Mouse (Mus musculus) limb, embryonic 13.5 days (tissue): ENCODE measurements around the gene 4931422A03Rik. TPM values are rescaled to one million over a fixed set of nuclear protein-coding genes. Genes with fewer than 3 reads are reported as not detected.
"Not testable (repeated sequence)": the region's sequence is repeated elsewhere in the genome, so short reads cannot be mapped to it uniquely, and the experiment has no call there.

Source experiments
- ATAC-seq: fragments of 200-750 bp; cut with Nextera tagmentation; 2 replicates; pipeline ENCODE4 v1.8.0; 2017; ENCODE audit warnings: low read depth, moderate number of reproducible peaks, moderate TSS enrichment; ENCODE audit not compliant: low FRiP score
- H3K27ac ChIP-seq: fragments of 300-500 bp; sonication (generic); 2 replicates; pipeline ENCODE4 v1.5.1; 2015; ENCODE audit warnings: inconsistent platforms, mild to moderate bottlenecking, moderate library complexity
- H3K27me3 ChIP-seq: fragments of 300-500 bp; sonication (generic); 2 replicates; pipeline ENCODE4 v1.6.1; 2015; ENCODE audit warnings: mild to moderate bottlenecking, inconsistent platforms
- H3K36me3 ChIP-seq: fragments of 300-500 bp; sonication (generic); 2 replicates; pipeline ENCODE4 v1.6.1; 2015; ENCODE audit warnings: inconsistent platforms, mild to moderate bottlenecking, moderate library complexity
- H3K4me1 ChIP-seq: fragments of 300-500 bp; sonication (generic); 2 replicates; pipeline ENCODE4 v1.6.1; 2015; ENCODE audit warnings: inconsistent platforms
- H3K4me2 ChIP-seq: fragments of 300-500 bp; sonication (generic); replicated peaks from 2 replicates; pipeline ENCODE4 v1.6.1; 2015; ENCODE audit warnings: inconsistent platforms, mild to moderate bottlenecking, moderate library complexity
- H3K4me3 ChIP-seq: fragments of 300-500 bp; sonication (generic); 2 replicates; pipeline ENCODE4 v1.5.1; 2015; ENCODE audit warnings: moderate library complexity, mild to moderate bottlenecking, inconsistent platforms
- H3K9ac ChIP-seq: fragments of 300-500 bp; sonication (generic); 2 replicates; pipeline ENCODE4 v1.6.1; 2015; ENCODE audit warnings: mild to moderate bottlenecking, inconsistent platforms
- H3K9me3 ChIP-seq: fragments of 300-500 bp; sonication (generic); 2 replicates; pipeline ENCODE4 v1.6.1; 2016; ENCODE audit warnings: inconsistent platforms
- WGBS: fragments of 180-500 bp; shearing (Covaris S2); methylation state at CpG from one replicate; pipeline ENCODE4 v1.1.7; 2015; 5-methylcytosine and 5-hydroxymethylcytosine counted together
- polyA plus RNA-seq: library from polyadenylated mRNA; unstranded; fragments of >200 nt; fragmentation: Nextera tagmentation; extraction: Ambion mirVana; gene quantifications from 2 replicates; pipeline ENCODE4 v1.2.1, GENCODE M21; 2015

The 4931422A03Rik gene
- polyA plus RNA-seq = 2.3 and 2.9 TPM in 2 replicates

DNA sequence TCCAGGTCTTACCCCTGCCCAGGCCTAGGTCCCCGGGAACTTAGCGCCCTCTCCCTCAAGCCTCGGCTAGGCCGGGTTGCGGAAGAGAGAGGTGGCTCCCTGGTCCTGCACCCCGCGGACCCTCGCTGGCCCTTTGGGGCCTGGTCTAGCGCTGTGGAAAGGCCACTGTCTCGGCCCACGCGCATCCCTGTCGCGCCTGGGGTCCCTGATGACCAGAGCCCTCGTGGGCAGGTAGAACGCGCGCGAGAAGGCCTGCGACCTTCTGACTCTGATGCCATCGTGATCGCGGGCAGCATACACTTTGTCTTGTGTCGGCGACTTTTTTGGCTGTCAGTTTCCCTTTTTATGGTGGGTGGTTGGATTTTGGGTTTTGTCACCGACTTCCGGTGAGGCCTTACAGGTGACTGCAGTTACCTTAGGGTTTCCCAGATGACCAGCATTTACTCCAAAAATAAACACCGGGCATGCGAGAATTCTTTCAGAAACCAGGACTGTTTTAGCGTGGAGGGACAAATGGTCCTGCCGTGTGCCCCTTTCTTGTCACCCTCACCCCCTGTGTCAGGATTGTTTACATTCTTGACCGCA is at the start of gene 4931422A03Rik:
4931422A03Rik (minus strand) TSS at position 223 of the 585 bp plus-strand sequence.
- Histone ChIP-seq H3K4me2 (peak within 1 kb of the TSS; percentile 85), H3K9me3 (no peaks in the 10 kb centered on the region), H3K4me1 (peaks cover 22% of the 10 kb centered on the region), H3K27me3 (no peaks in the 10 kb centered on the region), H3K4me3 (peak within 1 kb of the TSS; percentile 97), H3K36me3 (peaks cover 7% of the 10 kb centered on the region), H3K9ac (peak within 1 kb of the TSS; percentile 97), H3K27ac (peak within 1 kb of the TSS; percentile 33; the same call in 1 of the 2 replicates)
- ATAC-seq = peak; percentile 51; the same call in 1 of the 2 replicates
- under 1% methylated on average over 32 of the region's 32 CpGs for WGBS

DNA sequence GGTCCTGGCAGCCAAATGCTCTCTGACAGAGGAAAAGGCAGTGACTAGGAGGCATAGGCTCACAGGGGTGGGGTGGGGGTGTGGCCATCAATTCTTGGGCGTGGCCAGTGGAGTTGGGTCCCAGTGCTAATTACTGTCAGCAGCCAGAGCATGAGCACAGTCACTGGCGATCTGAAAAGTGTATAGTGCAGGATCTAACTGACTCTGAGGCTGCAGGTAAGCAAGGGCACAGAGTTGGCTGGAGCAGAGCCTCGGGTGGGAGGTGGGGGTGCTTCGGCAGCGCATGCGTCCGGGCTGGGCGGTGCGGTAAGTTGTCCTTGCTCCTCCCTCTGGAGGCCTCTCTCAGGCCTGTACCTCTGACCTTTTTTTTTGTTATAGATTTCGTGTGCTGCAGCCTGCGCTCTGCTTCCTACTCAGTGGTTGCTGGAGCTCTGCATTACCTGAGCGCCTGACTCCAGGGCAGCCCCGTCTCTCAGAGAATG is 41.6 kb upstream of the 4931422A03Rik start, which contains the start of gene Cd59b:
Cd59b (plus strand) TSS at position 146 of the 482 bp plus-strand sequence.
- peak within 1 kb of the TSS; percentile 61; the same call in 1 of the 2 replicates for H3K27ac ChIP-seq
- peak; percentile 92 for ATAC-seq
- 0 out of 2 replicates have a peak, but pooled peaks cover 4% of the 10 kb centered on the region for H3K36me3 ChIP-seq
- peak within 1 kb of the TSS; percentile 61 for H3K4me2 ChIP-seq
- peaks cover 10% of the 10 kb centered on the region for H3K9me3 ChIP-seq
- H3K4me1 ChIP-seq = peaks cover 4% of the 10 kb centered on the region; the same call in 1 of the 2 replicates
- WGBS = 7% methylated on average over 13 of the region's 13 CpGs
- H3K4me3 ChIP-seq = peak within 1 kb of the TSS; percentile 41
- no peaks in the 10 kb centered on the region for H3K27me3 ChIP-seq
- H3K9ac ChIP-seq = peak within 1 kb of the TSS; percentile 50; the same call in 1 of the 2 replicates

DNA sequence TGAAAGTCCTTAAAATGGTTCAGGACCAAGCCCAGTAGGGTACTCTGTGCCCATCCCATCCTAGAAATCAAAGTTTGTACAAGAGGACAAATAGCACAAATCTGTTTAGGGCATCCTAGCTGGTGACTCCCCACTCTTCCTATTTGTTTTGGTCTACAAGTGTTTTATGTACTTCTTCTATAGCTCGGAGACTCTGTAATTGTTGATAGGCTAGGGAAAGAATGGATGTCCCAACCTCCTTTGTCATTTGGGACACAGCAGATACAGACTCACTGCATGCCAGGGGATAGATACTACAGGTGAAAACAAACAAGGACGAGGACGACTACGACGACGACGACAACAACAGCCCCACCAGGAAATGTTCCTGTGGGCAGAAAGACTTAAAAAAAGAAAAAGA is 40.3 kb upstream of the 4931422A03Rik start, which contains the start of gene Gm10799:
Gm10799 (minus strand) TSS at position 101 of the 400 bp plus-strand sequence.
- not testable (repeated sequence) for ATAC-seq, H3K9me3 ChIP-seq, H3K27me3 ChIP-seq, H3K9ac ChIP-seq, H3K4me2 ChIP-seq, H3K4me1 ChIP-seq, H3K36me3 ChIP-seq, H3K4me3 ChIP-seq, H3K27ac ChIP-seq
- 92% methylated on average over 7 of the region's 7 CpGs for WGBS

DNA sequence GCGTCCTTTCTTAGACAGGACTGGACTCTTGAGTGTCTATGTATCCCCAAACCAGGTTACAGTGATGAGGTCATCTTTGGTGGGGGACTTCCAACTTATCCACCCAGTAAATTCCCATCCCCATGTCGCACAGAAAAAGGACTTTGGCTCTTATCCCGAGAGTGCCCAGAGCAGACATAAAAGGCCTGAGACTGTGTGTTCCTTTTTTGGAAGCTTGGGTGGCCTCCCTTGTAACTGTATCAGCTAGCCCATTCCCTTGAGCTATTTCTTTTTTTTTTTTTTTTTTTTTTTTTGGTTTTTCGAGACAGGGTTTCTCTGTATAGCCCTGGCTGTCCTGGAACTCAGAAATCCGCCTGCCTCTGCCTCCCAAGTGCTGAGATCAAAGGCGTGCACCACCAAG is 37.4 kb upstream of the 4931422A03Rik start, which contains the start of gene Gm10912:
Gm10912 (plus strand) TSS at position 301 of the 400 bp plus-strand sequence.
- not testable (repeated sequence) for ATAC-seq, H3K9ac ChIP-seq
- 85% methylated on average over 6 of the region's 6 CpGs for WGBS

DNA sequence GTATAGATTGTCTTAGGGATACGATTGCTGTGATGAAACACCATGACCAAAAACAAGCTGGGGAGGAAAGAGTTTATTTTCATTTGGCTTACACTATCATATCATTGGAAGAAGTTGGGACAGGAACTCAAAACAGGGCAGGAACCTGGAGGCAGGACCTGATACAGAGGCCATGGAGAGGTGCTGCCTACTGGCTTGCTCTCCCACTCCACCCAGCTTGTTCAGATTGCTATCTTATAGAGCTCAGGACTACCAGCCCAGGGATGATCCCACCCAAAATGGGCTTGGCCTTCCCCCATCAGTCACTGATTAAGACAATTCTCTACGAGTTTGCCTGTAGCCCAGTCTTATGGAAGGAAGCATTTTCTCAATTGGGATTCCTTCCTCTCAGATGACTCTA is 36.0 kb upstream of the 4931422A03Rik start:
- no peak overlapping the region for H3K4me2 ChIP-seq
- H3K27ac ChIP-seq = no peak overlapping the region
- 85% methylated on average over 2 of the region's 2 CpGs for WGBS

More for the DNA sequence above, 37.4 kb upstream of the 4931422A03Rik start, which contains the start of gene Gm10912:
- H3K27me3 ChIP-seq, H3K4me1 ChIP-seq, H3K4me2 ChIP-seq, H3K27ac ChIP-seq, H3K9me3 ChIP-seq, H3K4me3 ChIP-seq: not testable (repeated sequence)
- H3K36me3 ChIP-seq = peaks cover 13% of the 10 kb centered on the region

DNA sequence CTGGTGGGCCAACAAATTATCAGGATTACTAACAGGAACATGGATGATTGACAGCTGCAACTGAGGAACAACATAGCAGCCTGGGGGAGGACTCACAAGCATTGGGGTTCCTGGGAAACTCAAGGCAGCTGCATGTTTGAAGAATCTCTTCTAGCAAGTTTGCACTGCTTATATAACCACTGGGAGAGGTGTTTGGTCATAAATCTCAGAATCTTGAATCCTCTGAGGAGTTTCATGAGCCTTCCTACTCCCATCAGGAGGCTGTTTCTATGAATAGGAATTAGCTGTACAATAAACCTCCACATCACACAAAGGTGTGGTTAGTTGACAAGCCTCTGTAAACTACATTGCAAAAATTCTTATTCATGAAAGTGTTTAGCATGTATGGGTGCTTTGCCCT is 34.5 kb upstream of the 4931422A03Rik start:
- Histone ChIP-seq H3K27ac (no peak overlapping the region), H3K4me1 (no peaks in the 10 kb centered on the region), H3K9ac (no peak overlapping the region), H3K9me3 (no peaks in the 10 kb centered on the region; the same call in 1 of the 2 replicates), H3K27me3 (no peaks in the 10 kb centered on the region), H3K4me2 (no peak overlapping the region), H3K4me3 (no peak overlapping the region), H3K36me3 (peaks cover 32% of the 10 kb centered on the region)
- no peak for ATAC-seq

More for the DNA sequence above, 36.0 kb upstream of the 4931422A03Rik start:
- H3K9ac ChIP-seq = no peak overlapping the region
- H3K36me3 ChIP-seq = peaks cover 23% of the 10 kb centered on the region
- ATAC-seq = no peak
- no peaks in the 10 kb centered on the region for H3K27me3 ChIP-seq
- H3K9me3 ChIP-seq = no peaks in the 10 kb centered on the region; the same call in 1 of the 2 replicates
- no peaks in the 10 kb centered on the region for H3K4me1 ChIP-seq
- H3K4me3 ChIP-seq = no peak overlapping the region

DNA sequence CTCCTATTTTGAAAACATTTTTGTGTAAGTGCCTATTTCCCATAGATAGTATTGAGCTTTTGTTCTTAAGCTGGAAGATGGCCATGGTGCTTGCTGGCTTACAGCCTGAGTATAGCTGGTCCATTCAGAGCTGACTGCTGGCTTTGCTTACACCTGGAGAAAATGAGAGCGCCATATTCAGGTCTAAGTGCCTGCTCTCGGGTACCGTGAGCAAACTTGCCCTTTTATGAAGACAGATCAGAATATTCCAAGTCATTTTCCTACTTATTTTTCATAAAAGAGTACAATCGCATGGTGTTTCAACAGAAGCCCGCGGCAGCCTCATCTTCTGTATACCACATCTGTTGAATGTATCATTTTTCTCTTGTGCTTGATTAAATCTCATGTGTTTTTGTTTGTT is 32.8 kb upstream of the 4931422A03Rik start:
- no peak overlapping the region for H3K4me2 ChIP-seq
- H3K9me3 ChIP-seq = no peaks in the 10 kb centered on the region; the same call in 1 of the 2 replicates
- no peak overlapping the region for H3K9ac ChIP-seq
- H3K4me1 ChIP-seq = no peaks in the 10 kb centered on the region
- no peaks in the 10 kb centered on the region for H3K27me3 ChIP-seq
- 93% methylated on average over 6 of the region's 6 CpGs for WGBS
- peaks cover 32% of the 10 kb centered on the region for H3K36me3 ChIP-seq
- H3K27ac ChIP-seq = no peak overlapping the region
- ATAC-seq = no peak
- H3K4me3 ChIP-seq = no peak overlapping the region

DNA sequence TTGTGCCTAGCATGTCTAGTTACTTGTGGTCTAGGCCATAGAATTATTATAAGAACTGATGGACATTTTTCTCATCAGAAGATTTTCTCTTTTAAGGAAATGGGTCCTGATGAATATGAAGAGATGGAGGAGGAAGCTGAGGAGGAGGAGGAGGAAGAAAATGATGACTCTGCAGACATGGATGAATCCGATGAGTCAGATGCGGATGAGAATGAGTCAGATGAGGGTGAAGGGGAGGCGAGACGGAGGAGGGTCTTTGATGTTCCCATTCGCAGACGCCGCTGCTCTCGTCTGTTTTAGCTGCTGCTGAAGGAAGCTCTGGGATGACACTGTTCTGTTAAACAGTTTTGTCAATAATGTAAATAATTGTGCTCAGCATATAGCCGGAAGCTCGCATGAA is 31.6 kb upstream of the 4931422A03Rik start:
- H3K4me2 ChIP-seq = no peak overlapping the region
- H3K4me3 ChIP-seq = no peak overlapping the region
- ATAC-seq = no peak
- H3K4me1 ChIP-seq = no peaks in the 10 kb centered on the region
- peaks cover 40% of the 10 kb centered on the region for H3K36me3 ChIP-seq
- H3K27me3 ChIP-seq = no peaks in the 10 kb centered on the region
- H3K27ac ChIP-seq = no peak overlapping the region
- H3K9me3 ChIP-seq = no peaks in the 10 kb centered on the region; the same call in 1 of the 2 replicates
- 82% methylated on average over 10 of the region's 10 CpGs for WGBS
- no peak overlapping the region for H3K9ac ChIP-seq

DNA sequence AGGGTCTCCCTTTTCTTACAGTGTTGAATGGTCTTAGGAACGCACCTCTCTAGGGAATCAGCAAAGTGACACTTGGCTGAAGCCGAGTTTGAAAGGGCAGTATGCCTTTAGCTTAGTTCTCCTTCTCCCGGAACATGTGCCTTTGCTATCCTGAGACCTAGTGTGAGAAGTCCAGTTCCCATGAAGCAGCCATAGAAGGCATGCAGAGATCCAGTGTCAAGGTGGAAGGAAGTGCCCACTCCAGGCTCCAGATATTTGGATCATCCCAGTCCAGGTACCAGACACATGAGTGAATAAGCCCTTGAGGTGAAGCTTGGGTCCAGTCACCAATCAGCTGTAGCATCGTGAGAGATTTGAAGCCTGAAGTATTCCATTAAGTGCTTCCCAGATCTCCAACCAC is 30.8 kb upstream of the 4931422A03Rik start:
- Histone ChIP-seq H3K4me2 (no peak overlapping the region), H3K27ac (no peak overlapping the region), H3K36me3 (peaks cover 48% of the 10 kb centered on the region), H3K9ac (no peak overlapping the region), H3K9me3 (no peaks in the 10 kb centered on the region; the same call in 1 of the 2 replicates), H3K4me3 (no peak overlapping the region), H3K27me3 (no peaks in the 10 kb centered on the region), H3K4me1 (no peaks in the 10 kb centered on the region)
- ATAC-seq = no peak
- WGBS = 92% methylated on average over 4 of the region's 4 CpGs

DNA sequence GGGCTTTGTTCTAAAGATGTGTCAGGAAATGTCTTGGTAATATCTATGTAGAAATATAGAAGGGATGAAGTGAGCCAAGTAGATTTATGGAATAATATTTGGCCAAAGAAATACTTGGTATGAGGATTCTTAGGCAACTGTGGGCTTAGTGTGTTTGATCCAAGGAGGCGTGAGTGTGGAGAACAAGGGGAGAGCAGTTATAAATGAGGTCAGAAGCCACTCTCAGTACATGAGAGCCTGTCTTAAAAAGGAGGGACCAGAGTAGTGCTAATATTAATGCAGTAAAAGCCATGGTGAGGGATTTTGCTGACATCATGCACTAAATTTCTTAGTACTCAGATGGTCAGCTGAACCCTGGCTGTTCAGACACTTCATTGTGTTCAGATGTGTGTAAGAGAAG is 30.2 kb upstream of the 4931422A03Rik start:
- Histone ChIP-seq H3K27ac (no peak overlapping the region), H3K27me3 (no peaks in the 10 kb centered on the region), H3K4me1 (no peaks in the 10 kb centered on the region), H3K4me3 (no peak overlapping the region), H3K9me3 (no peaks in the 10 kb centered on the region), H3K9ac (no peak overlapping the region), H3K36me3 (peaks cover 53% of the 10 kb centered on the region), H3K4me2 (no peak overlapping the region)
- ATAC-seq = no peak
- 89% methylated on average over 1 of the region's 1 CpGs for WGBS

DNA sequence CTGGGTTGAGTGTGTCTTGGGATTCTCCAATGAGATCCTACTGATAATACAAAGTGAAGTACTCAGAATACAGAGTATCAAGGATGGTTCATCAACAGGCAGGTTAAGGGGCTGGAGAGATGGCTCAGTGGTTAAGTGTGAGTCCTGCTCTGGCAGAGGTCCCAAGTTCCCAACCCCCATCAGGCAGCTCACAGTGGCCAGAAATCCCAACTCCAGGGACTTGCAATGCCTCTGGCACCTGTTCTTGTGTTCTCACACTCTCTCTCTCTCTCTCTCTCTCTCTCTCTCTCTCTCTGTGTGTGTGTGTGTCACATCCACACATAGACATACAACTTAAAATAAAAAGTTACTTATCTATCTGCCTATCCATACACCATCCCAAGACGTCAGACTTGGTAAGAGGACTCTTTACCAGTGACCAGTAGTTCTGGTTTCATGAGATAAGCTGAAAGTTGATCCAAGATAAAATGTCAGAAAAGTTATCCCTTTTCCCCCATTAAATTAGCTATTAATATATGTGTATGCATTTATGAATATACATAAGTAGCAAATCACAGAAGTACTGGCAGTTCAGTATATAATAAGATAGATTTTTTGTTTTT is 16.4 kb upstream of the 4931422A03Rik start:
- no peak for ATAC-seq
- Histone ChIP-seq H3K4me1 (no peaks in the 10 kb centered on the region), H3K4me2 (no peak overlapping the region), H3K27me3 (no peaks in the 10 kb centered on the region), H3K9me3 (no peaks in the 10 kb centered on the region), H3K27ac (no peak overlapping the region), H3K36me3 (peaks cover 39% of the 10 kb centered on the region), H3K4me3 (no peak overlapping the region), H3K9ac (no peak overlapping the region)
- WGBS = 77% methylated on average over 1 of the region's 1 CpGs
